Mouse (Mus musculus): Measurements from ENCODE around the gene Foxq1.

The Foxq1 gene

GRCm38 (mm10) chr13:31555834-31556233 is at the start of gene Foxq1:
Foxq1 (plus strand) TSS chr13:31556134.
- no peak for DNase-seq

- no peak for DNase-seq
Measured at GRCm38 (mm10) chr13:31506494-31507167, 49.3 kb upstream of the Foxq1 start.

- DNase-seq, result no peak
Measured at GRCm38 (mm10) chr13:31515261-31515660, 40.7 kb upstream of the Foxq1 start.

- DNase-seq, result peak; percentile 51 to 59
Measured at GRCm38 (mm10) chr13:31518411-31518886, 37.5 kb upstream of the Foxq1 start.

GRCm38 (mm10) chr13:31518971-31519370 is 37.0 kb upstream of the Foxq1 start:
- no peak for DNase-seq

- DNase-seq, result no peak
Measured at GRCm38 (mm10) chr13:31524976-31525375, 31.0 kb upstream of the Foxq1 start.

GRCm38 (mm10) chr13:31531186-31531585 is 24.7 kb upstream of the Foxq1 start:
- no peak for DNase-seq

GRCm38 (mm10) chr13:31531651-31532061 is 24.3 kb upstream of the Foxq1 start:
- DNase-seq, result no peak

- no peak for DNase-seq
Measured at GRCm38 (mm10) chr13:31534726-31535125, 21.2 kb upstream of the Foxq1 start.

- DNase-seq, result peak; percentile 21 to 30
Measured at GRCm38 (mm10) chr13:31543021-31543420, 12.9 kb upstream of the Foxq1 start.

- DNase-seq, result no peak
Measured at GRCm38 (mm10) chr13:31546784-31547183, 9.2 kb upstream of the Foxq1 start.

- no peak for DNase-seq
Measured at GRCm38 (mm10) chr13:31547204-31547603, 8.7 kb upstream of the Foxq1 start.

GRCm38 (mm10) chr13:31547610-31548009 is 8.3 kb upstream of the Foxq1 start:
- DNase-seq, result no peak

GRCm38 (mm10) chr13:31556964-31557767 is 1.2 kb downstream of the Foxq1 start:
- peak in 1 of 2 experiments; percentile 13 for DNase-seq

GRCm38 (mm10) chr13:31557768-31558520 is 2.0 kb downstream of the Foxq1 start:
- DNase-seq, result peak; percentile 72 to 85

- DNase-seq, result peak in 1 of 2 experiments; percentile 23
Measured at GRCm38 (mm10) chr13:31558521-31559418, 2.8 kb downstream of the Foxq1 start, which contains the start of gene A530084C06Rik. A530084C06Rik (minus strand) TSS chr13:31559333.

GRCm38 (mm10) chr13:31559419-31560144 is 3.6 kb downstream of the Foxq1 start:
- peak; percentile 63 to 73 for DNase-seq

- DNase-seq, result peak in 1 of 2 experiments; percentile 24
Measured at GRCm38 (mm10) chr13:31564394-31564793, 8.5 kb downstream of the Foxq1 start.

GRCm38 (mm10) chr13:31567099-31567498 is 11.2 kb downstream of the Foxq1 start:
- no peak for DNase-seq

- DNase-seq, result no peak
Measured at GRCm38 (mm10) chr13:31567617-31568294, 11.8 kb downstream of the Foxq1 start.

Measured in kidney, adult 8-10 months (tissue).